Mouse (Mus musculus) spleen, adult 2 months (tissue): Measurements from ENCODE around the gene Gm5150.
"Not testable (repeated sequence)": the region's sequence is repeated elsewhere in the genome, so short reads cannot be mapped to it uniquely, and the experiment has no call there.

Experiments used
- CTCF ChIP-seq: fragments of 200-500 bp; IDR thresholded peaks from 2 replicates; pipeline ENCODE4 v1.5.1; 2011; ENCODE audit warnings: mild to moderate bottlenecking, inconsistent platforms; ENCODE audit not compliant: insufficient read depth, insufficient read length, insufficient replicate concordance; ENCODE audit errors: extremely low read depth
- POLR2A ChIP-seq: fragments of 200-500 bp; IDR thresholded peaks from 2 replicates; pipeline ENCODE4 v1.6.1; 2011; ENCODE audit warnings: low read depth, low read length, inconsistent platforms

GRCm38 (mm10) chr3:16051736-16052135, 45.5 kb upstream of the Gm5150 start:
- TF ChIP-seq POLR2A, CTCF: not testable (repeated sequence)
